Mouse (Mus musculus) small intestine, adult 2 months (tissue): Measurements from ENCODE around the gene Bcan.

Source experiments
- CTCF ChIP-seq: fragments of 200-500 bp; IDR thresholded peaks from 2 replicates; pipeline ENCODE4 v1.5.1; 2012; ENCODE audit warnings: low read depth, mild to moderate bottlenecking, control low read depth, inconsistent platforms, low read length, moderate library complexity, mixed read lengths; ENCODE audit not compliant: insufficient replicate concordance, insufficient read length; ENCODE audit errors: extremely low read depth
- POLR2A ChIP-seq: fragments of 200-500 bp; IDR thresholded peaks from 2 replicates; pipeline ENCODE4 v1.6.1; 2012; ENCODE audit warnings: low read depth, mild to moderate bottlenecking, control low read depth, inconsistent platforms, low read length, moderate library complexity

DNA sequence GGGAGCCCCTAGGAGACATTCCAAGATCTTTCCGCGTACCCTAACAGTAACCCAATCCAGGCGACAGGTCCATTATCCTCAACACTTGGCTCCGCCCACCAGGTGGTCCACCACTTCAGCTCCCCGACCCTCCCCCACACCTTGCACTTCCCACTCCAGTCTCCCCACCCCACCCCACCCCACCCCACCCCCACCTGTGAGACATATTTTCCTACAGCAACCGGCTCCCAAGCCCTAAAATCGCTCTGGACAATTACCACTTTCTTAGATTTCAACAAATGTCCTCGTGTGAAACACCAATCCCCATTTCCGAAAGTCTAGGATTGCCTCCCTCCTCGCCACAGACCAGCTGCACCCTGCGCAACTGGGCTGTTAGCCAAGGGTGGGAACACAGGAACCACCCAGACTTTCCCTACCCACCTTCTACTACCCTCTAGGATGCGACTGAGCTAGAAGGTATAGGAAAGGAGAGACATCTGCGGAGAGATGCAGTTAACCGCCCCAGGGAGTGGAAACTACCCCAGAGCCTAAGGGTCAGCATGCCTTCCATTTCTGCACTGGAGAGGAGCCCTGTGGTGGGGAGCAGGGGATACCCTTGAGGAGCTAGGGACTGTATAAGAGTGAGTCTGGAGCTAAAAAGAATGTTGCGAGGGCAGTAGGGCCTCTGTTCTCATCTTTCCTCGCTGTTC is 50.6 kb downstream of the Bcan start:
- TF ChIP-seq CTCF (no peak), POLR2A (no peak)
